Mouse (Mus musculus): ENCODE measurements around the gene Supt6. TPM values are rescaled to one million over a fixed set of nuclear protein-coding genes. Genes with fewer than 3 reads are reported as not detected.

The Supt6 gene
- polyA plus RNA-seq, 1 experiment = 33.9 TPM

DNA sequence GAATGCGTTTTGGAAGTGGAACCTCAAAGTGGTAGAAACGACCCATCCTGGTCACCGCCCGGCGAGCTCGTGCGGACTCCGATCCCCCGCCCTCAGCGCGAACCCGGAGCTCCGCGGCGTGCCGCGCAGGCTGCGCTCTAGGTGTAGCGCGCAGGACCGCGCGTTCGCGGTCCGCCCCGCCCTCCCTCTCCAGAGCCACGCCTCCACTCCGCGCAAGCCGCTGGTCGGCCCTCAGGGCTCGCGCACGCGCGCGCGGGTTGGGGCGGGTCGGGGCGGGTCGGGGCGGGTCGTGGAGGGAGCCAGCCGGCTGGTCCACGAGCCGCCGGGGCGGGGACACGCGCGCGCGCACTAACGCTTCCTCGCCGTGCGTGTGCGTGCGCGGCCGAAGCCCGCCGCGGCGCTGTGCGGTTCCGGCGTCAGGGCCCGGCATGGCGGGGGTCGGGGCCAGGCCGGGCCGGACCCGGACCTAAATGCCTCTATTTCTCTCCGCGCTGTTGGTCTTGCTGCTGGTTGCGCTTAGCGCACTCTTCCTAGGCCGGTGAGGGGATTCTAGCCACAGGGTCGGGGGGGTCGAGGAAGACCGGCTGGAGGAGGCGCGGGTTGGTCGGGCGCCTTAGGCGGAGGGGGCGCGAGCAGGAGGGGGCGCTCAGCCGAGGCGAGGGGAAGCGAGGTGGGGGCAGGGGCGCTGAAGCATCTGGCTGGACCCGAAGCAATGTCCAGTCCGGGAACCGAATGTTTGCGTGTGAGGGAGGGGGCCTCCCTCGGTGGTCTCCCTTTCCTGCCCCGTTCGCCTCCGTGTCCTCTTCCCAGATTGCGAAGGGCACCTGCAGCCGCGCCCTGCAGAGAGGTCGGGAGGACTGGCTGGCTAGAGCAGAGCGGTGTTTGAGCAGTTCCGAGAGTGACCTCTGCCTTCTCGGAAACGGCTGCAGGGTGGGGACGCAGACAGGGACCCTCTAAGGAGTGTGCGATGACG, 15.9 kb upstream of the Supt6 start, which contains the start of gene 2610507B11Rik:
2610507B11Rik (plus strand) TSS at position 373 of the 973 bp plus-strand sequence.
- H3K36me3 ChIP-seq (ENCODE audit: control insufficient read depth, insufficient read depth) = peaks cover 41% of the 10 kb centered on the region
- H3K4me3 ChIP-seq (ENCODE audit: insufficient read depth, poor library complexity, severe bottlenecking) = peak within 1 kb of the TSS; percentile 98
- H3K79me3 ChIP-seq (ENCODE audit: low read depth) = peaks cover 19% of the 10 kb centered on the region
- no peaks in the 10 kb centered on the region for H3K27me3 ChIP-seq (ENCODE audit: control insufficient read depth, insufficient read depth, insufficient read length)
- peaks cover 28% of the 10 kb centered on the region for H3K79me2 ChIP-seq (ENCODE audit: control insufficient read depth, insufficient read depth)
- peak within 1 kb of the TSS; percentile 93 for H3ac ChIP-seq (ENCODE audit: control insufficient read depth, insufficient read length, low read depth)
- TF ChIP-seq CEBPB (IDR thresholded peaks at IDR 0.05; ENCODE audit: low read depth) (no peak), MAX (IDR thresholded peaks at IDR 0.05) (peak; percentile 58)

- H3K4me3 ChIP-seq (ENCODE audit: insufficient read depth, poor library complexity, severe bottlenecking) = no peak overlapping the region
- TF ChIP-seq CTCF (IDR thresholded peaks at IDR 0.05; ENCODE audit: control insufficient read depth, insufficient read depth, insufficient read length) (no peak), MYOD1 (IDR thresholded peaks at IDR 0.05; ENCODE audit: control insufficient read depth, insufficient read length, low read depth) (no peak), FOSL1 (IDR thresholded peaks at IDR 0.05; ENCODE audit: insufficient read depth, low read length, poor library complexity, severe bottlenecking) (peak; percentile 85), MYOG (IDR thresholded peaks at IDR 0.05; ENCODE audit: control insufficient read depth, extremely low read depth, insufficient read length) (no peak), MAX (IDR thresholded peaks at IDR 0.05) (no peak)
- H3K27me3 ChIP-seq (ENCODE audit: control insufficient read depth, insufficient read depth, insufficient read length) = no peaks in the 10 kb centered on the region
- H3K36me3 ChIP-seq (ENCODE audit: control insufficient read depth, insufficient read depth) = peaks cover 31% of the 10 kb centered on the region
- no peak overlapping the region for H3ac ChIP-seq (ENCODE audit: control insufficient read depth, insufficient read length, low read depth)
- peaks cover 28% of the 10 kb centered on the region for H3K79me2 ChIP-seq (ENCODE audit: control insufficient read depth, insufficient read depth)
- peaks cover 19% of the 10 kb centered on the region for H3K79me3 ChIP-seq (ENCODE audit: low read depth)
Observed at GRCm38 (mm10) chr11:78260489-78261258, 14.9 kb upstream of the Supt6 start.

DNA sequence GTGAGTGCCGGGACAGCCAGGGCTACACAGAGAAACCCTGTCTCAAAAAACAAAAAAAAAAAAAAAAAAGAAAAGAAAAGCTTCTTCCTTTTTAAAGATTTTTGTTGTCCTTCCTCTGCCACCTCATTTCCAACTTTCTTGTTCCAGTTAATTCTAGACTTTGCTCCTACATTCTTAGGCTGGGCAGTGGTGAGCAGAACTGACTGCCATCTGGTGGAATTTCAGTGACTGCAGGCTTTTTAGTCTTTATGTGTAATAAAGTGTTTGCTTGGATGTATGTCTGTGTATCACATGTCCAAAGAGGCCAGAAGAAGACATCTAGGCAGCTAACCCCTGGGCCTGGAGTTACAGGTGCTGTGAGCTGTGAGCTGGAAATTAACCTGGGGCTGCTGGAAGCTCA, 10.8 kb upstream of the Supt6 start:
- no peak overlapping the region for H3K4me3 ChIP-seq (ENCODE audit: insufficient read depth, poor library complexity, severe bottlenecking)
- peaks cover 33% of the 10 kb centered on the region for H3K36me3 ChIP-seq (ENCODE audit: control insufficient read depth, insufficient read depth)
- H3K79me2 ChIP-seq (ENCODE audit: control insufficient read depth, insufficient read depth) = peaks cover 5% of the 10 kb centered on the region
- H3ac ChIP-seq (ENCODE audit: control insufficient read depth, insufficient read length, low read depth) = no peak overlapping the region
- TF ChIP-seq CEBPB (IDR thresholded peaks at IDR 0.05; ENCODE audit: low read depth) (no peak), MAX (IDR thresholded peaks at IDR 0.05) (no peak), FOSL1 (IDR thresholded peaks at IDR 0.05; ENCODE audit: insufficient read depth, low read length, poor library complexity, severe bottlenecking) (no peak), MYOD1 (IDR thresholded peaks at IDR 0.05; ENCODE audit: control insufficient read depth, insufficient read length, low read depth) (no peak), CTCF (IDR thresholded peaks at IDR 0.05; ENCODE audit: control insufficient read depth, insufficient read depth, insufficient read length) (no peak), MYOG (IDR thresholded peaks at IDR 0.05; ENCODE audit: control insufficient read depth, extremely low read depth, insufficient read length) (no peak), USF1 (IDR thresholded peaks at IDR 0.05; ENCODE audit: low read depth) (no peak)
- H3K79me3 ChIP-seq (ENCODE audit: low read depth) = no peaks in the 10 kb centered on the region
- no peaks in the 10 kb centered on the region for H3K27me3 ChIP-seq (ENCODE audit: control insufficient read depth, insufficient read depth, insufficient read length)

GRCm38 (mm10) chr11:78247727-78248140, 1.9 kb upstream of the Supt6 start:
- H3K27me3 ChIP-seq (ENCODE audit: control insufficient read depth, insufficient read depth, insufficient read length) = no peaks in the 10 kb centered on the region
- no peak overlapping the region for H3ac ChIP-seq (ENCODE audit: control insufficient read depth, insufficient read length, low read depth)
- no peak for TF ChIP-seq CEBPB (IDR thresholded peaks at IDR 0.05; ENCODE audit: low read depth)
- TF ChIP-seq MAX (IDR thresholded peaks at IDR 0.05) = no peak
- TF ChIP-seq CTCF (IDR thresholded peaks at IDR 0.05; ENCODE audit: control insufficient read depth, insufficient read depth, insufficient read length) = no peak
- no peak for TF ChIP-seq MYOD1 (IDR thresholded peaks at IDR 0.05; ENCODE audit: control insufficient read depth, insufficient read length, low read depth)
- no peak for TF ChIP-seq FOSL1 (IDR thresholded peaks at IDR 0.05; ENCODE audit: insufficient read depth, low read length, poor library complexity, severe bottlenecking)
- no peak for TF ChIP-seq USF1 (IDR thresholded peaks at IDR 0.05; ENCODE audit: low read depth)
- TF ChIP-seq MYOG (IDR thresholded peaks at IDR 0.05; ENCODE audit: control insufficient read depth, extremely low read depth, insufficient read length) = no peak
- peaks cover 23% of the 10 kb centered on the region for H3K36me3 ChIP-seq (ENCODE audit: control insufficient read depth, insufficient read depth)
- peaks cover 57% of the 10 kb centered on the region for H3K79me3 ChIP-seq (ENCODE audit: low read depth)
- peaks cover 79% of the 10 kb centered on the region for H3K79me2 ChIP-seq (ENCODE audit: control insufficient read depth, insufficient read depth)
- no peak overlapping the region for H3K4me3 ChIP-seq (ENCODE audit: insufficient read depth, poor library complexity, severe bottlenecking)

- no peak for TF ChIP-seq MYOD1 (IDR thresholded peaks at IDR 0.05; ENCODE audit: control insufficient read depth, insufficient read length, low read depth)
- TF ChIP-seq USF1 (IDR thresholded peaks at IDR 0.05; ENCODE audit: low read depth) = no peak
- no peak for TF ChIP-seq MYOG (IDR thresholded peaks at IDR 0.05; ENCODE audit: control insufficient read depth, extremely low read depth, insufficient read length)
- no peak for TF ChIP-seq CTCF (IDR thresholded peaks at IDR 0.05; ENCODE audit: control insufficient read depth, insufficient read depth, insufficient read length)
- no peak for TF ChIP-seq MAX (IDR thresholded peaks at IDR 0.05)
- no peak for TF ChIP-seq CEBPB (IDR thresholded peaks at IDR 0.05; ENCODE audit: low read depth)
- TF ChIP-seq FOSL1 (IDR thresholded peaks at IDR 0.05; ENCODE audit: insufficient read depth, low read length, poor library complexity, severe bottlenecking) = no peak
- H3K79me3 ChIP-seq (ENCODE audit: low read depth) = peaks cover 65% of the 10 kb centered on the region
- H3K79me2 ChIP-seq (ENCODE audit: control insufficient read depth, insufficient read depth) = peaks cover 83% of the 10 kb centered on the region
- H3K27me3 ChIP-seq (ENCODE audit: control insufficient read depth, insufficient read depth, insufficient read length) = no peaks in the 10 kb centered on the region
- H3ac ChIP-seq (ENCODE audit: control insufficient read depth, insufficient read length, low read depth) = no peak overlapping the region
- no peak overlapping the region for H3K4me3 ChIP-seq (ENCODE audit: insufficient read depth, poor library complexity, severe bottlenecking)
- peaks cover 18% of the 10 kb centered on the region for H3K36me3 ChIP-seq (ENCODE audit: control insufficient read depth, insufficient read depth)
Observed at GRCm38 (mm10) chr11:78247012-78247348, 1.2 kb upstream of the Supt6 start.
